Mouse (Mus musculus): ENCODE results near the gene Lsr.
A peak's percentile ranks its signal among the peaks of the same experiment; 100 is the strongest.

Lsr gene

GRCm38 (mm10) chr7:30973251-30973500 lies at the start of gene Lsr:
TSS of gene Lsr (minus strand) at chr7:30973464.
- no peak for ATAC-seq (ENCODE audit: insufficient number of reproducible peaks, low FRiP score, low TSS enrichment)

GRCm38 (mm10) chr7:31017104-31017901 lies 44.0 kb upstream of the Lsr start:
- no peak for ATAC-seq (ENCODE audit: insufficient number of reproducible peaks, low FRiP score, low TSS enrichment)

DNA sequence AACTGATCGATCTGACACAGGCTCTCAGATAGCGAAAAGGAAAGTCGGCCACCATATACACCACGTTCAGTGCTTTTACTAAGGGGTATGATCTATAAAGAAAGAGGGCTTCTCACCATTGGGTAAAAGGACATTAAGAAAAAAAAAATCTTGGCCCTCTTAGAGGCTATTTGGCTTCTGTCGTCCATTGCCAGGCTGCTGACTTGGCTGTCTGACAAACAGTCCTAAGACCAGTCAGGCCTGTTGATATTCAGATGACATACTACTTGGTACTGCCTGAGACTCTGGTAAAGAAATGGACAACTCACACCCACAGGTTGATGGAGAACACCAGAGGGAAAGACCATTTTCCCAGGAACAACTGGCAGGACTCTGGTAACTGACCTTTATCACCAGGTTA lies 39.7 kb upstream of the Lsr start:
- ATAC-seq (ENCODE audit: insufficient number of reproducible peaks, low FRiP score, low TSS enrichment), result no peak

DNA sequence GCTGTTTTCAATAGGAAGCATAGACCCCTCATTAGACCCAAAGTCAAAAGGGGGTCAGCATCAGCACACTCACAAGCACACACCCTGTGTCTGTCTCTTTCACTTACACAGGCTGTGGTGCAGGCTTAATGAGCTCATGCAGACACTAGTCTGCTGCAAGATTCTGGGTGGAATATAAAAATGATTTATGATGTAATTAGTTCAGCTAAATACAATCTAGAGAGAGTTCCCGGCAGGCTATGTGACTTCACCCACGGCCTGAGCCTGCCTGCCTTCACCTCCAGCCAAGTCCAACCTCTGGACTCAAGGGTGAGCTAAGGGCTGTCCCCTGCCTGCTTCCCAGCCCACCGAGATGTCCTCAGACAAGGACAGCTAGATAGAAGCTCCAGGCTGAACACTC lies 35.6 kb upstream of the Lsr start:
- ATAC-seq (ENCODE audit: insufficient number of reproducible peaks, low FRiP score, low TSS enrichment), result no peak

- ATAC-seq (ENCODE audit: insufficient number of reproducible peaks, low FRiP score, low TSS enrichment), result no peak
Observed at GRCm38 (mm10) chr7:31008175-31008574, 34.9 kb upstream of the Lsr start.

- ATAC-seq (ENCODE audit: insufficient number of reproducible peaks, low FRiP score, low TSS enrichment), result no peak
Observed at GRCm38 (mm10) chr7:31007775-31008174, 34.5 kb upstream of the Lsr start.

DNA sequence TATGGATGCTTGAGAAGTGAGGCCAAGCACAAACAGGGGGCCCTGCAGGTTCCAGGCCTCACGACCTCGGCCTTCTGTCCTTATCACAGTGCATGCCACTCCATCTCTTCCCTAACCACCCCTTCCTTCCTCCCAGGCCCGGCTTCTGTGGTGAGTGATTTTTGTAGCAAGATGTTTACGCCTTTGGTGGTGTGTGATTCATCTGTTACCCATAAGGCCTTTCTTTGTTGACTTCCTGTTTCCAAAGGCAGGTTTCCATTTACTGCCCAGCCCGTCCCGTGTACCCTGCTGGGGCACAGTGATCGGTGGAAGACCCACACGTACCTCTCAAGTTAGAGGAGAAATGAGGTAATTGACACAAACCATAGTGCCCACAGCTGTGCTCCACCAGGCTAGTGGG lies 29.4 kb upstream of the Lsr start:
- ATAC-seq (ENCODE audit: insufficient number of reproducible peaks, low FRiP score, low TSS enrichment), result no peak

DNA sequence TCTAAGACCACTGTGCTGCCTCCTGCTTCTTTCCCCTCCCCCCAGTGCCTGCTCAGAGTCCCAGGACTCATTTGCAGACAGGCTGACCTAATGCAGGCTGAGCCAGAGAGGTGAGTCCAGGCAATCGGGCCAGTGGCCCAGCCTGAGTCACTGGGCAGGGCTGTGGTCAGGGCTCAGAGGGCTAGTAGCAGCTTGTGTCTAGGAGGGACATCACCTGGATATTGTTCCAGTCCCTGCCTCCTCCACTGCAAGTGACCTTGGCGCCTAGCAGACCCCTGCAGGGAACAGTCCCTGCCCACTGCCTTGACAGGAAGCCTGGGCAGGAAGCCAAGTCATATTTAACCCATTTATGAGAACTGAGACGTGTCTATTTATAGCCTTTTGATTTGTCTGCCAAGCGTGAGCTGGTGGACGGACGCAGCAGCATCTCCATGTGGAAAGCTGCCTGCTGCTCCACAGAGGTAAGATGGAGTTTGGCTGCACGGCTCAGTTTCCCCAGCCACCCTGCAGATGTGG lies 27.3 kb upstream of the Lsr start:
- ATAC-seq (ENCODE audit: insufficient number of reproducible peaks, low FRiP score, low TSS enrichment), result no peak

DNA sequence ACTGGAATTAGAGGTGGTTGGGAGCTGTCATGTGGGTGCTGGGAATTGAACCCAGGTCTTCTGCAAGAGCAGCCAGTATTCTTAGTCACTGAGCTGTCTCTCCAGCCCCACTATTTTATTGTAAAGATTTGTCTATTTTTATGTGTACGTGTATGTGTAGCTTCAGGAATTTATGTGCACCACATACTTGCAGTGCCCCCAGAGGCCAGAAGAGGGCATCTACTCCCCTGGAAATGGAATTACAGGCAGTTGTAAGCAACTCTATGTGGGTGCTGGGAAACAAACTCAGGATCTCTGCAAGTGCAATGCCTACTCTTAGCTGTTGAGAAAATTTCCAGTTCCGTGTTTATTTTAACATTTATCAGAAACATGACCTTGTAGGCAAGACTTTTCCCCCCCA lies 23.2 kb upstream of the Lsr start:
- ATAC-seq (ENCODE audit: insufficient number of reproducible peaks, low FRiP score, low TSS enrichment), result no peak

- no peak for ATAC-seq (ENCODE audit: insufficient number of reproducible peaks, low FRiP score, low TSS enrichment)
Observed at GRCm38 (mm10) chr7:30993986-30994385, 20.7 kb upstream of the Lsr start.

DNA sequence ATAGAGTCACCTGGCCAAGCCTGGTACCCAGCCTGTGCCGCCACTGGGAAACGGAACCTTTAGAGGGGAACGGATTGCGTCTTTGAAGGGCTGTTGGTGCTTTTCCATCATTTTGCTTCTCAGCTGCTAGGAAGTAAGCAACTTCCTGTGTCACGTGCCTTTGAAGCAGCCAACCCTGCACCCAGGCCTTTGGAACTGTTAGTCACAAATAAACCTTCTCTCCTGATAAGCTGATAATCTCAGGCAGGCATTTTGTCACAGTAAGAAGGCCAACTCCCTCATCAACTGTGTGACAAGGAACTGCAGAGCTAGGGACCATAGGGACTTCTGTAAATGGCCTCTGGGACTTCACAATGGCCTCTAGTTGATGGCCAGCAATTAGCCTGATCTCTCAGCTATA lies 18.9 kb upstream of the Lsr start:
- no peak for ATAC-seq (ENCODE audit: insufficient number of reproducible peaks, low FRiP score, low TSS enrichment)

- no peak for ATAC-seq (ENCODE audit: insufficient number of reproducible peaks, low FRiP score, low TSS enrichment)
Observed at GRCm38 (mm10) chr7:30988519-30989162, 15.4 kb upstream of the Lsr start.

DNA sequence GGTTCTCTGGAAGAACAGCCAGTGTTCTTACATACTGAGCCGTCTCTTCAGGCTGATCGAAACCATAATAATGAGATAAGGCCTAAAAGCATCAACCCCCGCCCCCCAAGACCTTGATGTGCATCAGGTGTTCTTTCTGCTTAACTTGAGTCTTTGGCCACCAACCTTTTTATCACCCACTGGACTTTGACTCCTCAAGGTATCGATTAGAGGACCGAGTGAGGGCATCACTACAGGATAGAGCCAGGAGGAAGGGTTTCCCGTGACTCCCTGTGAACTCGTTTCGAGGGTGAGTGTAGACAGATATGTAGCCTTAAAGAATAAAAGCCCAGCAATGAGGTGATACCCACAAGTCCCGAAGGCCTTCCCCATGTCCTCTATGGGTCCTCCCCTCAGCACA lies 12.1 kb upstream of the Lsr start:
- no peak for ATAC-seq (ENCODE audit: insufficient number of reproducible peaks, low FRiP score, low TSS enrichment)

- no peak for ATAC-seq (ENCODE audit: insufficient number of reproducible peaks, low FRiP score, low TSS enrichment)
Observed at GRCm38 (mm10) chr7:30981703-30982102, 8.4 kb upstream of the Lsr start.

DNA sequence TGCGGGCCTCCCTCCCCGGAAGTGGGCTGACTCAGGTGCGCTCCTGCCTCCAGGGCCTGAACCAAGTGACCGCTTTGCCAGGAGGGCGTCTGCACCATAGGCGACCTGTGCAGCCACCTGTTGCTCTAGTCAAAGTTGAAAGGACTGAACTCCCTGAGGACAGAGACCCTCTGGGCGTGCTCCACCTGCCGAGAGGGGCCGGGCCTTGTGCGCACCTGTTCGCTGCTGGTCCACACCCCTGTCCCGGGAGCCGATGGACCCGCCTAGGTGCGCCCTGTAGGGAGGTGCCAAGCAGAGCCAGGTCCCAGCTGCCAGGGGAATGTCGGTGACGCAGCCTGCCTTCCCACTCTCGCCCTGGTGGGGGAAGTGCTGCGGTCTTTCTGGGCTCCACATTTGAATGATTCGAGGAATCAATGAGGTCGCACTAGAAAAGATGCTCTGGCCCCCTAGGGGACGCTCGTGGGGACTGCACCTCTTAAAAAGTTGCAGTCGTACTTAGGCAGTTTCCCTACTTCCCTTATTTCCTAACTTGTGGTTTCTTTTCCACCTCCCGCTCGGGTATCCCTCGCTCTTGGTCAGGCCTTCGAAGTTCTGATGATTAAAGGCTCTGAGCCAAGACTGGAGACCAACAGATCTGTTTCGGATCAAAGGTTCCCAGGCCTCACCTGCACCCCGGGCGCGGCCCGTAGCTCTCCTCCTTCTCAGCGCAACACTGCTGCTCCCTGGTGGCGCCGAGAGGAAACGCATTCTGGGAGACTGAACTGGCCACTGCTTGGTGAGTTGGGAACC lies 431 bp upstream of the Lsr start, which contains the start of gene Fam187b:
TSS of gene Fam187b (plus strand) at position 290 of the 789 bp plus-strand sequence.
- peak; percentile 64 for ATAC-seq (ENCODE audit: insufficient number of reproducible peaks, low FRiP score, low TSS enrichment)

GRCm38 (mm10) chr7:30972426-30973250 lies 626 bp downstream of the Lsr start:
- ATAC-seq (ENCODE audit: insufficient number of reproducible peaks, low FRiP score, low TSS enrichment), result no peak

DNA sequence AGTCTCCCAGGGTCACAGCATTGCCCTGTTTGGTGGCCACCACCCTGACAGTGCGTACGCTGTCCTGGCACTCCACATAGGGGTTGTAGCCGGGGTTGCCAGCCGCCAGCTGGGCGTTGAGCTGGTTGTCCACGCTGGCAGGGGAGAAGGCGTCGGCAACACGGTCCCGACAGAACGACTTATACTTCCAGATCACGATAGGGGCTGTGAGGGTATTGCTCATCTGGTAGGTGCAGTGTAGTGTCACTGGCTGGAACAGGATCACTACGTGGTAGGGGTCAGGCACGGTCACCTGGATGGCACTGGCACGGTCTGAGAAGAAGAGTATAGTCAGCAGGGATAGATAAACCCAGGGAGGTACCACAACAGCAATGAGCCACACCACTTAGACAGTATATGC lies 1.4 kb downstream of the Lsr start:
- no peak for ATAC-seq (ENCODE audit: insufficient number of reproducible peaks, low FRiP score, low TSS enrichment)

GRCm38 (mm10) chr7:30969174-30969573 lies 4.1 kb downstream of the Lsr start:
- no peak for ATAC-seq (ENCODE audit: insufficient number of reproducible peaks, low FRiP score, low TSS enrichment)

DNA sequence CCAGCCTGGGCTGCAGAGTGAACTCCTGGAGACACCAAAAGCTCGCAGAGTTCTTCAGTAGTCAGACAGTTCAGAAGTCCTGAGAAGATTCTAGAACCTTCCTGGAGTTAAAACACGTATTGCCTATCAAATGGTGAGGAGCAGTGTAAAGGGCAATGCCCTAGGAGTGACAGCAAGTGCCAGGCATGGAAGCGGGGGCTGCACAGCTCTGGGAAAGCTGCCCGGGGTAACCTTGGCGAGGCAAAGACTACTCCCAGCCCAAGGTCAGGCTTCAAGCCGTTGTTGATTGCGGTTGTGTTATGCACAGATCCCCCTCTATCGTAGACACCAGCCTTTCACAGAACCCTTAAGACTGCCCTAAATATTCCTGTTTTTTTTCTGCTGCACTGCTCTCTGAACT lies 4.7 kb downstream of the Lsr start:
- no peak for ATAC-seq (ENCODE audit: insufficient number of reproducible peaks, low FRiP score, low TSS enrichment)

GRCm38 (mm10) chr7:30966657-30967056 lies 6.6 kb downstream of the Lsr start:
- no peak for ATAC-seq (ENCODE audit: insufficient number of reproducible peaks, low FRiP score, low TSS enrichment)
